Mouse (Mus musculus) C2C12 (cell line): Measurements from ENCODE around the gene Cd24a. TPM values are rescaled to one million over a fixed set of nuclear protein-coding genes. Genes with fewer than 3 reads are reported as not detected.

ENCODE experiments used
- H3K27me3 ChIP-seq: one replicate; pipeline ENCODE4 v1.6.1; 2011; ENCODE audit not compliant: control insufficient read depth, insufficient read depth, insufficient read length
- H3K36me3 ChIP-seq: one replicate; pipeline ENCODE4 v1.6.1; 2011; ENCODE audit not compliant: control insufficient read depth, insufficient read depth
- H3K4me3 ChIP-seq: one replicate; pipeline ENCODE4 v1.5.1; 2011; ENCODE audit warnings: mild to moderate bottlenecking, control low read depth; ENCODE audit not compliant: poor library complexity, insufficient read depth, severe bottlenecking
- H3K79me2 ChIP-seq: one replicate; pipeline ENCODE4 v1.6.1; 2011; ENCODE audit not compliant: control insufficient read depth, insufficient read depth
- H3K79me3 ChIP-seq: one replicate; pipeline ENCODE4 v1.6.1; 2011; ENCODE audit warnings: low read depth, control low read depth
- H3ac ChIP-seq: one replicate; pipeline ENCODE3; 2011; ENCODE audit warnings: low read depth; ENCODE audit not compliant: control insufficient read depth, insufficient read length
- CEBPB ChIP-seq: IDR thresholded peaks from one replicate; pipeline ENCODE4 v1.6.1; 2011; ENCODE audit warnings: low read depth, mild to moderate bottlenecking, control low read depth, moderate library complexity
- CTCF ChIP-seq: IDR thresholded peaks from one replicate; pipeline ENCODE4 v1.5.1; 2011; ENCODE audit not compliant: control insufficient read depth, insufficient read depth, insufficient read length
- FOSL1 ChIP-seq: IDR thresholded peaks from one replicate; pipeline ENCODE4 v1.8.0; 2011; ENCODE audit warnings: mild to moderate bottlenecking, low read length; ENCODE audit not compliant: poor library complexity, insufficient read depth, severe bottlenecking
- MAX ChIP-seq: IDR thresholded peaks from one replicate; pipeline ENCODE4 v1.6.1; 2011; ENCODE audit warnings: mild to moderate bottlenecking, control low read depth
- MYOD1 ChIP-seq: IDR thresholded peaks from one replicate; pipeline ENCODE4 v1.6.1; 2011; ENCODE audit warnings: low read depth; ENCODE audit not compliant: control insufficient read depth, insufficient read length
- MYOG ChIP-seq: IDR thresholded peaks from one replicate; pipeline ENCODE4 v1.6.1; 2011; ENCODE audit not compliant: control insufficient read depth, insufficient read length; ENCODE audit errors: extremely low read depth
- USF1 ChIP-seq: IDR thresholded peaks from one replicate; pipeline ENCODE4 v1.6.1; 2011; ENCODE audit warnings: low read depth, mild to moderate bottlenecking, control low read depth, moderate library complexity
- polyA plus RNA-seq: library from polyadenylated mRNA; unstranded; fragments of >200 nt; fragmentation: generic; extraction: Trizol; gene quantifications from one replicate; pipeline ENCODE4 v1.2.1, GENCODE M21; 2012; ENCODE audit warnings: missing spikeins

The Cd24a gene
- polyA plus RNA-seq, 1 experiment, result 83.6 TPM

GRCm38 (mm10) chr10:43624362-43624761 lies 46.3 kb downstream of the Cd24a start:
- TF ChIP-seq MAX (no peak), MYOD1 (no peak), CEBPB (no peak), FOSL1 (no peak), CTCF (no peak), MYOG (no peak), USF1 (no peak)
- Histone ChIP-seq H3K79me2 (no peaks in the 10 kb centered on the region), H3K27me3 (no peaks in the 10 kb centered on the region), H3K79me3 (no peaks in the 10 kb centered on the region), H3ac (no peak overlapping the region), H3K4me3 (no peak overlapping the region), H3K36me3 (no peaks in the 10 kb centered on the region)

GRCm38 (mm10) chr10:43624791-43625398 lies 46.8 kb downstream of the Cd24a start:
- Histone ChIP-seq H3K36me3 (no peaks in the 10 kb centered on the region), H3K4me3 (no peak overlapping the region), H3ac (no peak overlapping the region), H3K79me3 (no peaks in the 10 kb centered on the region), H3K27me3 (no peaks in the 10 kb centered on the region), H3K79me2 (no peaks in the 10 kb centered on the region)
- TF ChIP-seq CTCF (no peak), CEBPB (no peak), MYOG (no peak), MAX (no peak), MYOD1 (no peak), FOSL1 (no peak), USF1 (no peak)

GRCm38 (mm10) chr10:43625578-43625977 lies 47.5 kb downstream of the Cd24a start:
- no peak for TF ChIP-seq FOSL1
- no peak for TF ChIP-seq MYOG
- TF ChIP-seq CTCF, result no peak
- no peak for TF ChIP-seq MYOD1
- no peak for TF ChIP-seq MAX
- H3K79me3 ChIP-seq, result no peaks in the 10 kb centered on the region
- H3K36me3 ChIP-seq, result no peaks in the 10 kb centered on the region
- no peak overlapping the region for H3K4me3 ChIP-seq
- no peak overlapping the region for H3ac ChIP-seq
- H3K27me3 ChIP-seq, result no peaks in the 10 kb centered on the region
- no peaks in the 10 kb centered on the region for H3K79me2 ChIP-seq

- no peak overlapping the region for H3K4me3 ChIP-seq
- no peak overlapping the region for H3ac ChIP-seq
- TF ChIP-seq USF1 (no peak), MAX (no peak), MYOD1 (no peak), MYOG (no peak), CEBPB (no peak), FOSL1 (no peak), CTCF (no peak)
- no peaks in the 10 kb centered on the region for H3K79me2 ChIP-seq
- H3K36me3 ChIP-seq, result no peaks in the 10 kb centered on the region
- H3K79me3 ChIP-seq, result no peaks in the 10 kb centered on the region
- H3K27me3 ChIP-seq, result no peaks in the 10 kb centered on the region
Observed at GRCm38 (mm10) chr10:43629216-43629615, 51.1 kb downstream of the Cd24a start.

DNA sequence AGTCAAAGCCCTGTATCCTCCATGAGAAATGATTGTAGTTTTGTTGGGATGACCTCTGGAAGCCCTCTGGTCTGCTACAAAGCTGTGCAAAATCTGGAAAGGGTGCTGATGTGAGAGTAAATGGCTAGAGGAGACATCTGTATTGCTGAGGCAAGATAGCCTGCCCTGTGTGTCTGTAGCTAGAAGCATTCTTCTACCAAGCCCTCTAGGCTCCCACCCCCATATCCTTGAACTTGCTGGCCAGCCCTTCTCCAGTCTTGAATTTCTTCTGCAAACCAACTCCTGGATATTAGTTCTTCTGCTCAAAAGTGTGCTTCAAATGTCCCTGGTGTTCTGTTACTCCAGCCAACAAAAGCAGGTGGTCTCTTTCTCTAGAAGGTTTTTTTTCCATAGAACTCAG lies 51.8 kb downstream of the Cd24a start:
- Histone ChIP-seq H3K36me3 (no peaks in the 10 kb centered on the region), H3K4me3 (no peak overlapping the region), H3K27me3 (no peaks in the 10 kb centered on the region), H3K79me3 (no peaks in the 10 kb centered on the region), H3ac (no peak overlapping the region), H3K79me2 (no peaks in the 10 kb centered on the region)
- TF ChIP-seq CEBPB, result no peak
- no peak for TF ChIP-seq USF1
- TF ChIP-seq CTCF, result no peak
- no peak for TF ChIP-seq MYOD1
- no peak for TF ChIP-seq MYOG
- no peak for TF ChIP-seq FOSL1

DNA sequence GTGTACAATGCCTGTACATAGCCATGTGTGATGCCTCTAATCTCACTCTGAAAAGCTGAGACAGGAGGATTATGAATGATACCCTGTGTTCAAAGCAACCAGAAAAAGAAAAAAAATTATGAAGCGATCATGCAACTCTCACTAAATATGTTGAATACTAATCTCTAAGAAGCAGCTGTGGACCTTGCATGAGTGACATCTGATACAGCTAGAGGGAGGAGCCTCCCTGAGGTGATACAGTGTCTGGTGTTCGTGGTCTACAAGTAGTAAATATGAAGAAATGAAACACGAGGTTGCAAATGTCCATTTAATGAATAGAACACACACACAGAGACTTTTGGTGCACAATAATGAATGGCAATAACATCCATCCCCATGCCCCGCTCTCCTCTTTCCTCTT lies 52.5 kb downstream of the Cd24a start:
- Histone ChIP-seq H3K79me2 (no peaks in the 10 kb centered on the region), H3ac (no peak overlapping the region), H3K79me3 (no peaks in the 10 kb centered on the region), H3K36me3 (no peaks in the 10 kb centered on the region), H3K27me3 (no peaks in the 10 kb centered on the region), H3K4me3 (no peak overlapping the region)
- no peak for TF ChIP-seq CTCF
- no peak for TF ChIP-seq FOSL1
- no peak for TF ChIP-seq MYOG
- no peak for TF ChIP-seq USF1
- TF ChIP-seq MAX, result no peak
- TF ChIP-seq CEBPB, result no peak
- no peak for TF ChIP-seq MYOD1
